Mouse (Mus musculus): ENCODE measurements around the gene Grrp1.
"Not testable (repeated sequence)": the region's sequence is repeated elsewhere in the genome, so short reads cannot be mapped to it uniquely, and the experiment has no call there.

Grrp1 gene

DNA sequence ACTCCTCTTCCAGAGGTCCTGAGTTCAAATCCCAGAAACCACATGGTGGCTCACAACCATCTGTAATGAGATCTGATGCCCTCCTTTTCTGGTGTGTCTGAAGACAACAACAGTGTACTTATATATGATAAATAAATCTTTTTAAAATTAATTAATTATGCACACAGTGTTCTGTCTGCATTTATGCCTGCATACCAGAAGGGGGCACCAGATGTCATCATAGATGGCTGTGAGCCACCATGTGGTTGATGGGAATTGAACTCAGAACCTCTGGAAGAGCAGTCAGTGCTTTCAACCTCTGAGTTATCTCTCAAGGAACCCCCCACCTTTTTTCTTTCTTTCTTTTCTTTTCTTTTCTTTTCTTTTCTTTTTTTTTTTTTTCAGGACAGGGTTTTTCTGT is 15.7 kb upstream of the Grrp1 start:
- DNase-seq (ENCODE audit: low spot score in 2 of 2): not testable (repeated sequence)

DNA sequence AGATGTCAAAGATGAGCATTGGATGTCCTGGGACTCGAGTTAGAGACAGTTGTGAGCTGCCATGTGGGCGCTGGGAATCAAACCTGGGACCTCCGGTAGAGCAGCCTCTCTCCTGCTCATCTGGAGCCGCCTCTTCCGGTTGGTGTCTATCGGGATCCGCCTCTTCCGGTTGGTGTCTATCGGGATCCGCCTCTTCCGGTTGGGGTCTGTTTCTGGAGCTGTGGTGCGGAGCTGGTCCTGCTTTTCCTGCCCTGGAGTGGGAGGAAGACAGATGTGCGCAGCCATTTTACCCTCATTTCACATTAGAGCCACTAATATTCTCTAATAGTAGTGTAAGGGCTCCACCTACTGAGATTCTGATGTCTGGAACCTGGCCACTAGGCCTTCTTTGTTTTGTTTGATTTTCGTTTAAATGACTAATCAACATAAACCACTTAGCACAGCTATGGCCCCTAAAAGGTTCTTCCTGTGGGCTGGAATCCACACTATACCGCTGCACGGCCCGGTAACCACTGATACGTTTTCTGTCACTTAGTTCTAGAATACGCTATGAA is 14.3 kb upstream of the Grrp1 start:
- DNase-seq (ENCODE audit: low spot score in 2 of 2): no peak

DNA sequence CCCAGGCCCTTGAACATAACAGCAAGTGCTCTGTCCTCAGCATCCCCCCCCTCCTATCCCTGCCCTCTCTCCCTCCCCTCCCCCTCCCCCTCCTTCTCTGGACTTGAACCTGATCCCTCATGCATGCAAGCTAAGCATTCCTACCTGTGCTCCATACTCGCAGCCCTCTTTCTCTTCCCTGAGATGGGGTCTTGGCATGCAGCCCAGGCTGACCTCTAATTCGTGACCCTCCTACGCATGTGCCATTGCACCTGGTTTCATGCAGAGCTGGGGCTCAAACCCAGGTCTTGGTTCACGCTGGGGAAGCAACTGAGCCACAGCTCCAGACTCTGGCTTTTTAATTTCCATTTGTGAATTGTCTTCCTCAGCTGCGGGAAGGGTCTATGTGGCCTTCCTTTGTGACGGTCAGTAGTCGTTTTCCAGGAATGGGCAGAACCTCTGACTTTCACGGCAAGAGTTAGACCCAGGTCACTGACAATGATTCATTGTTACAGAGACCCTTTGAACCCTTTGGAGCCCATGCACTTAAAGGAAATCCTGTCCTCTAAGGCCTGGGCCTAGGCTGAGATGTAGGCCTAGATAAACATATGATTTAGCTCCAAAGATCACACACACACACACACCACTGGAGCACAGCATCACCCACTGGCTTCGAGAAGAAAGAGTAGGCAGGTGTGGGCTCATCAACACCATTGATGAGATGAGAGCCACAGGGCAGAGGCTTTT is 12.1 kb upstream of the Grrp1 start:
- DNase-seq (ENCODE audit: low spot score in 2 of 2): no peak

DNA sequence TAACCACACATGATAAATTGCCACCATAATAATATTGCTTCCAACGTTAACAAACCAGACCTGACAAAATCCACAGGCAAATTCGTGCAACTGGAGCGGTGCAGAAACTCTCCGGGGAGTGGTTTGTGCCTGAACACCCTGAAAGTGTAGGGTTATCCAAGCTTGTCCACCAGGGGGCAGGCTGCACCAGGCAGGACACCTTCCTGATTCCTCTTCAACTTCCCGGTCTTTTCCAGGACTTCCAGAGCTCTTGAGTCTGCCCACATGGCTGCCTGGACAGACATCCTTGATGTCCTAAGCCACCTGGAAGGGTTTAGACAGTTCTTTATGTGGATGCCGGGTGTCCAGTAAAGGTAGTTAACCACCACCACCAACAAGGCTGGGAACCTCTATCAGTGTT is 9.3 kb upstream of the Grrp1 start:
- peak in 1 of 2 experiments; percentile 56 for DNase-seq (ENCODE audit: low spot score in 2 of 2)

DNA sequence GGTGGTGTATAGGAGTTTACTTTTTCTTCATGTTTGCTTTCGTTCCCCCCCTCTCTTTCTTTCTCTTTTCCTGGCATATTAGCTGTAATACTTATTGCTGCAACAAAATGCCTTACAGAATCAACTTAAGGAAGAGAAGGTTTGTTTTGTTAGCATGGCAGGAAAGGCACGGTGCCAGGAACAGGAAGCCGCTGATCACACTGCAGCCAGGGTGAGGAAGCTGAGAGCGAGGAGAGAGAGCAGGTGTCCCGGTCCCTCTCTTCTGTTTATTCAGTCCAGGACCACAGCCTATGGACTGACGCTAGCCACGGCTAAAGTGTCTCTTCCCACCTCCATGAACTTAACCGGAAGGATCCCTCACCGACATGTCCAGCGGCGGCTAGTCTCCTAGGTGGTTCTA is 4.4 kb upstream of the Grrp1 start:
- DNase-seq (ENCODE audit: low spot score in 2 of 2): no peak

DNA sequence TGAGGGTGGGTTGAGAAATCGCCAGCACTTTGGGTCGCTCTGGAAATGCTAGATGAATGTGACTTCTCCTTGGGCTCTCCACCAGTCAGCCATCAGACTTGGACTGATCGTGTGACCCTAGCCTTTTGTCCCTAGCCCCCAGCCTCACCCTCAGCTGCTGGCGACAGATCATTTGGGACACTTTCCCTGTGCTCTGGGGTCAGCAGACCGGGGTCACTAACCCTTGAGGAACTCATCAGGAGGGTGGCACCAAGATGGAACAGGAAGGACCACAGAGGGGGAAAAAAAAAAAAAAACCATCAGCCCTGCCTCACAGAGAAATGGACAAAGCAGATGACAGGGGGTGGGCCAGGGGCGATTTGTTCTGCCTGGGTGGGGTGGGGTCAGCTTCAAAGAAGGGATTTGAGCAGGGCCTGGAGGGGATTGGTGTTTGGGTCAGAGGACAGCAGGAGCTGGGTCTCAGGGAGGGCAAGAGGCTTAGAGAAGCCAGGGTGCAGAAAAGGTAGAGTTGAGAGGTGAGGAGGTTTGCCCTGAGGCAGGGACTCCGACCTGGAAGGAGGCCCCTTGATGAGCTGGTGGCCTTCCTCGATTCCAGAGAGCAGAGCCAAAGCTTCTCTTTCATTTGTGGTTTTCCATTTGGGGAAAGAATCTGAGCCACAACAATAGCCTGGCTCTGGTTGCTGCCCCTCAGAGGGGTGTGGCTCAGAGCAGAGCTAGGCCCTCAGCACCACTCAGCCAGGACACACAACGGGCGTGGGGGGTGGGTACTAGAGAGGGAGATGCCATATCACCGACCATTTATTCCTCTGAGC is 3.5 kb upstream of the Grrp1 start:
- no peak for DNase-seq (ENCODE audit: low spot score in 2 of 2)

DNA sequence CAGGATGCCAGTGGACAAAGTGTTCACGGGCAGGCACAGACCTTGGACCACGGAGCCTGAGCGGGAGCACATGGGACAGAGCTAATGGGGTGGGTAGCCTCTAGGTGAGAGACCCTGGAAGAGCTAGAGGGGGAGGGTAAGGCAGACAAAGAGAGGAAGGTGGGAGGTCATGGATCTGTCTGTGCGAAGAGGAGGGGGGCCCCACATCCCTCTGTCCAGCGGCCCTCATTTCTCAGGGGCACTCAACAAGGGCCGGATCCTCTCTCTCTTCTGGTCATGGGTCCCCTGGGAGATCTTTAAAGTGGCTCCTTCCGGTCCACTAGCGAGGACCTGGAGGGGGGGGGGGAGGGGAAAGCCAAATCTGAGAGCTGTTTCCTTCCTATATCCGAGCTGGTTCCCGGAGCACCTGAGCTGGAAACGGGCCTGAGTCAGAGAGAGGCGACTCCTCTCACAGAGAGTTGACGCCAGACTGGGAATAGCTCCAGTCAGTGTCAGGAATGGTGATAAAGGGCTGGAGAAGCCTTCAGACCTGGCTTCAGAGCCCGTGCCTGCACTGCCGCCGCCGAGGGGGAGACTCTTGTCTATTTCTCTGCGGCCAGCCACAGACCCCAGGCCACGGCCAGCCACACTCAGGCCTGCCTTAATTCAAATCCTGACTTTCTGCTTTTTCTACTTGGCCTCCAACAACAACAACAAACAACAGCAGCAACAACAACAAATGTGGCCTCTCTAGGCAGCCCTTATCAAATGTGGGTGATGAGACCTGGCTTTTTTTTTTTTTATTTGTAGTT is 2.7 kb upstream of the Grrp1 start:
- no peak for DNase-seq (ENCODE audit: low spot score in 2 of 2)

DNA sequence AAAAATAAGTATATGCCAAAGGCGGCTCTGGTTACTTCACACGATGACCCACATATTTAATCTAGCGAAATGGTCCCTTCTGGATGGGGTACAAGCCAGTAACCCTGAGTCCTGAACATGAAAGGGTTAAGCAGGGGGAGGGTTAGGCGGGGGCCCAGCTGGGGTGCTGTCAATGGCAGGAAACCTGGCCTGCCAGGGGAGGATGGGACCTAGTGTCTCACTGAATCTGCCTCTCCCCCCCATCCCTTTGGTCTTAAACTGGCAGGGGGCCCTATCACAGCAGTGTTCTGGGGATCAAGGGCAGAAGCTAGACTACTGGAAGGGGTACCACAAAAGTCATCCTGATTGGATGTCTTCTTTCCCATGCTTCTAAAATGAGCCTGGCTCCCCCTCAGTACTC is 1.9 kb upstream of the Grrp1 start:
- peak; percentile 52 to 59 for DNase-seq (ENCODE audit: low spot score in 2 of 2)

DNA sequence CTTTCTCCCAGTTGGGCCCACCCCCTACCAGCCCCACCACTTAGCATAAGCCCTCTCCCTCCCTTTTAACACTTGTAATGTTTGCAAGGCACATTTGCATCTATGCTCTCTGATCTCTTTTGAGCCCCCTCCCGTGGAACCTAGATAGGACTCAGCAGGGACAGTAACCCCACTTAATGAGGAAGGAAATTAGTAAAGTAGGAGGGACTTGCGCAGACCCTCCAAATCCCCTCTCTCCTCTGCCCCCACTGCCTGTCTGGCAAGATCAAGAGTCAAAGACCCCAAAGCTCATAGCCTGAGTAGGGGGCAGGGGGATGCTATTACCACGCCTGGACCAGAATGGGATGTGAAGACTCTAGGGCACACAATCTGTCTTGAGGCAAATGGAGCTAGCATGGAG is 929 bp upstream of the Grrp1 start:
- no peak for DNase-seq (ENCODE audit: low spot score in 2 of 2)

DNA sequence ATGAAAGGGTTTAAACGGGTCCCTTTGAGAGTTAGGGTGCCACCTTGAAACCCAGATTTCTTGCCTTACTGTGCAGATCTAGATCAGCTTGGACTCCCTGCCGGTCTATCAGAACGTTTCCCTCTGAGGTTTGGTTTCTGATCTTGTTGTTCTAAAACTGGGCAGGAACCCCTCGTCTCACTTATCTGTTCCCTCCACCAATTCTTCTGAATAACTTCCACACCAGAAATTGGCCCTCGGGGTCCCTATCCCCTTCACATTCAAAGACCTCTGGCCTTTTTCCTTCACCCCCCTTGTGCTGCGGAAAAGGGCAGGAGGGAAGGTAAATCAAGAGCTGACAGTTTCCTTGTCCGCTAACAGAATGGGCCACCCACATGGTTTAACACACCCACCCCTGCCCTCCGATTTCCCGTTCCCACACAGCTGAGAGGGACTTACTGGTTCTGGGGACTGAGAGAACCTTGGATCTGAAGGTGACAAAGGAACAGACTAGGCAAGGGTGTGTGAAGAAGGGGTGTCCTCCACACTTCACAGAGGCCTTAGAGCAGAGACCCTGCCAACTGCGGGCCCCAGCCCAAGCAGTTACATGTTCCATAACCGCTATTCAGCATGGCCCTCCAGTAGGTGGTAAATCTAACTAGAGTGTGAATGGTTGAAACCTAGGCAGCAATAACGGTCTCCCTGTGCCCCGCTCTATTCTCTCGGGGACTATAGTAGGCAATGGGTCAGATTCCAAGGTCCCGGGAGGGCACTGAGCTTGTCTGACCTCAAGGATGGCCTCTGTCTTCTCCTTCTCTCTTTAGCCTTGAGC is 790 bp downstream of the Grrp1 start:
- DNase-seq (ENCODE audit: low spot score in 2 of 2): no peak

DNA sequence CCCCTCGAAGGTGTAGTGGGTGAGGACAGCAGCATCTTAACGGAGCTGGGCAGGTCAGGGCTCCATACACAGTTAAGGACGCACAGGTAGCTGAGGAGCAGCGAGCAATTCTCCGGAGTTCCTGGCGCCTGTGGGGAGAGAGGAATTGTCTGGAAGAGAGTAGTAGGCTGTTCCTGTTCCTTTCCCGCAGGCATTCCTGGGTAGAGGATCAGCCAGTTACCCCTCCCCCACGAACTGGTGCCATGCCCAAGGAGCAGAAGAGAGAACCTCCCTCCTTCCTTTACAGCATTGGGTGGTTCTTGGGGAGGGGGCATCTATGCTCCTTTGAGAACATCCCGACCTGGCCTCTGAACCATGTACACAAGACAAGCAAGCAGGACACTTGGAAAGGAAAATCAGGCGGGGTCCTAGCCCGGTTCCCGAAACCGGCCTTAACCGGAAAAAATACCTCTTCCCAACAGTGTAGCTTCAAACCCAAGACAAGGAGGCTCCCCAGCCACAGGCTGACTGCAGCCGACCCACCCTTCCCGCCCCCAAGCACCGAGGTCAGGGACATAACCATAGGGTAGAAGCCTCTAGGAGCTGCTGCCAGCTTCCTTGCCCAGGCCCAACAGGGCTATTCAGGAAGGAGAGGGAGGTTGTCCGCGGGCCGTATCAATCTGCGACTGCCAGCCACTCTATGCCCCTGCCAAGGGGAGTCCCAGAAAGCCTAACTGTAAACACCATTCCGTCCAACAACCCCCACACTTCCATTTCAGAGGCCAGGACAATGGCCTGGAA is 1.6 kb downstream of the Grrp1 start:
- no peak for DNase-seq (ENCODE audit: low spot score in 2 of 2)

DNA sequence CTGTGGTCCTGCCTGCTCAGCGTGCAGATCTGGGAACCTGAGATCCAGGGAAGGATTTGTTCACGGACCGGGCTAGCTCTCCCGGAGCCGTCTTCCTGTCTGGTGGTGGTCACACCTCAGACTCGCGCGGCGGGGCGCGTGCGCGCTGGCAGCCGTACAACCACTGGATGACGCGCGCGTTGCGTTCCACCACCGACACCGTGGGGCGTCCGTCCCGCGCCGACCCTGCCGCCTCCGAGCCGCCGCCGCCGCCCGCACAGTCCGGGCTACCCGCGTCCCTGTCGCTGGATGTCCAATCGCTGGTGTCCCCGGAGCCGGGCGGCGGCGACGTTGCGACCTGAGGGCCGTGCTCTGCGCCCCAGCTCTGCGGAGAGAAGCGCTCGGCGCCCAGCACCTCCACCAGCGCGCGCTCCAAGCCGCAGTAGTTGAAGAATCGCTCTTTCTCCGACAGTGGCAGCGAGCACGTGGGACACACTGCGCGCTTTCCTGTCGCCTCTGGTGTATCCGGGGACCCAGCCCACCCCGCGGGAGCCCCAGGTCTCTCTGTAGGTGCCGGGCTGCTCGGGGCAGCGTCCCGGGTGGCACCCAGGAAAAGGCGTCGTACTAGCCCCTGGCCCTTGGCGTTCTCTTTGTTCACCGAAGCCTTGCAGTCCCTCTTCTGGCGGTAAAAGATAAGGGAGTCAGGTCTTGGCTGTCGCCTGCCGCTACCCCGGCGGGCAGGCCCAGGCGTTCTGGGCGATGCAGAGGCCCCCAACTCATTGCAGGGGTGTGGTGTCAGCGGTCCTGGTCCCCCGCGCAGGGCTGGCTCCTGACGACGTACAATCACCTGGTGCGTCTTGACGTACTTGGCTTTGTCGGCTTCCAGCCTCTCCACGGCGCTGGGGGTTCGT is 2.4 kb downstream of the Grrp1 start:
- peak; percentile 29 to 52 for DNase-seq (ENCODE audit: low spot score in 2 of 2)

DNA sequence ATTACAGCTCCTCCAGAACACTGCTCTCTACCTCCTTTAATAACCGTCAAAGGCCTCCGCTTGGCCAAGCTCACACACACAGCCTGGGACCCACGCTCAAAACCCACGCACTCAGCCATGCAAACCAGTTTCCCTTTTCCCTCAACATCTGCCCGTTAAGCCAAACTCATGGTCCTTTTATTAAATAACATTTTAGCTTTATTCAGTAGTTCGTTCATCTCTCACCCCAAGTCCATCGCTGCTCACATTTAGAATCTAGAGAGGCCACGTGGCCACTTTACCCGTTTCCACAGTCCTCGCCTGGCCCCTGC is 3.0 kb downstream of the Grrp1 start:
- no peak for DNase-seq (ENCODE audit: low spot score in 2 of 2)

DNA sequence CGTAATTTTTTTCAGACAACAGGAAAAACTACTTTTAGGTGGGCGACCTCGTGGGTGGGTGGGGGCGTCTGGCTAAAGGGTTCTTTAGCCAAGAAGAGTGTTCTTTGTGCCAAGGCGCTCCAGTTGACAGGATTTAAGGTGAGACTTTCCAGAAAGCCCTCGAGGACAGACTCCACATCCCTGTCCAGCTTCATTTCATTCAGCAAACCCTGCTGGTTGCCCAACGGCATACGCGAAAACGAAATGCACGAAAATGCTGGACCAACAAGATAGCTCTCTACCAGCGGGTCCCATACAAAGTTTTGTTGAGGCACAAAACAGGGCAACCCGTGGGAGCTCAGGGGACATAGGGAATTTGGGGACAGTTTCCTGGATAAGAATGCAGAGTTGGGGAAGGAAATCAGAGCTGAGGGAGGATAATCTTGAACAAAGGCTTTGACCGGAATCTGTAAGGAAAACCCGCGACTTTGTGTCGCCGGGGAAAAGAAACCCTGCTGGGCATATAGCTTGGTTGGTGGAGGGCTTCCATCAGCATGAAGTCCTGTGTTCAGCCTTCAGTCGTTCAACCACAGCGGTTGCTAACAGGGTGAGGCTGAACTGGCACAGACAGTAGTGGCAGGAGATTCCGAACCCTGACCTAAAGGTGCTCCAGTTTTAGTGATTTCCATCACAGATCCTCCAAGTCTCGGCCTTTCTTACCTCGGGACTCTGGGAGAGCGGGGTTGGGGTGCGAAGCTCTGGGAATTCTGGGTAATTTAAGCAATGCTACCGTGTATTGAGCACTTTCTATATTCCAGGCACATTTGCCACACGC is 3.6 kb downstream of the Grrp1 start:
- DNase-seq (ENCODE audit: low spot score in 2 of 2): no peak

DNA sequence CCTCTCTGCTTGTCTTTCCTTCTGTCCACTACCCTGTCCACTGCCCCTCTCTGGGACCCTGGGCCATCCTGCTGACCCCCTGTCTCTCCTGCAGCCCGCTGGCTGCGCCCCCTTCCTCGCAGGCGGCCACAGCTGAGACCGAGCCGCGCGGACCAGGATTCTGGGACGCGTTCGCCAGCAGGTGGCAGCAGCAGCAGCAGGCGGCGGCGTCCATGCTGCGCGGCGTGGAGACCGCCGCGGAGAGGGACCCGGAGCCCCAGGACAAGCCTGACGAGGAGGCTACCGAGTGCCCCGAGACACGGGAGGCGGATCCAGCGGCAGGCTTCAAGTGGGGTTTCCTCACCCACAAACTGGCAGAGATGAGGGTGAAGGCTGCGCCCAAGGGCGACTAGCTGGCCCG is 4.3 kb downstream of the Grrp1 start:
- peak; percentile 42 to 82 for DNase-seq (ENCODE audit: low spot score in 2 of 2)

DNA sequence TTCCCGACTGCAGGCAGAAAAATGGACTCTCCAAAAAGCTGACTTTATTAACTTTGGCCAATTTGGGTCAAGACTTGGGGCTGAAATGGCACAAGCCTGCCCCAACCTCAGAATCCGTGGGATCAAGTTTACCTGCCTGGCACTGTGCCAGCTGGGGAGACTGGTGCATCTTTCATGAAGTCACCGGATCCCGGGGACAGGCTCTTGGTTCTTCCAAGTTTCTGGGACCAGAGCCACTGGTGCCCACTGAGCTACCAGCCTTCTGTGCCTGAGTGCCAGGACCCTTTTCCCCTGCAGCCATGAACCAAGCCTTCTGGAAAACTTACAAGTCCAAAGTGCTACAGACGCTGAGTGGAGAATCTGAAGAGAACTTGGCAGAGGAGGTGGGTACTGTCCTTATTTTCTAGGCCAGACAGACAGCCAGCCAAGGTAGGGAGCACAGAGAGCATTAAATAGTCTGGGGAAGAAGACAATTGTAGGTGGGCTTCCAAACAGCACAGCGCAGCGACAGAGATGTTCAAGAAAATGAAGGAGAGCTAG is 7.1 kb downstream of the Grrp1 start, which contains the start of gene Gm30191:
Gm30191 (plus strand) TSS at position 217 of the 540 bp plus-strand sequence.
- no peak for DNase-seq (ENCODE audit: low spot score in 2 of 2)

DNA sequence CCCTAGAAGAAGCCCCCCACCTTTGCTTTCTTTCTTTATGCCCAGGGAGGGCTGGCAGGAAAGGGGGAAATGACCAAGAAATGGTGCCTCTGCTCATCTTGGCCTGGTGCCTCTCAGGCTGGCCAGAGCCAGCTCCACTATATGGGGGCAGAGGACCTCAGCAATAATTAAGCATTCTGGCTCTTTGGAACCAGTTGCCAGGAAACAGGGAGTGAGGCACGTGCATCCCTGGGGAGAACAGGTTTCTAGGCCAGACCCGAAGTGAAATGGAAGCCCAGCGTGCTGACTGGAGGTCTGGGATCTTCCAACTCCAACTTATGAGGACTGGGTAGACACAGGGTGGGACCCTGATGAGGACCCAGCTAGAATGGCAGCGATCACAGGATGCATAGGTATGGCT is 7.7 kb downstream of the Grrp1 start:
- no peak for DNase-seq (ENCODE audit: low spot score in 2 of 2)

DNA sequence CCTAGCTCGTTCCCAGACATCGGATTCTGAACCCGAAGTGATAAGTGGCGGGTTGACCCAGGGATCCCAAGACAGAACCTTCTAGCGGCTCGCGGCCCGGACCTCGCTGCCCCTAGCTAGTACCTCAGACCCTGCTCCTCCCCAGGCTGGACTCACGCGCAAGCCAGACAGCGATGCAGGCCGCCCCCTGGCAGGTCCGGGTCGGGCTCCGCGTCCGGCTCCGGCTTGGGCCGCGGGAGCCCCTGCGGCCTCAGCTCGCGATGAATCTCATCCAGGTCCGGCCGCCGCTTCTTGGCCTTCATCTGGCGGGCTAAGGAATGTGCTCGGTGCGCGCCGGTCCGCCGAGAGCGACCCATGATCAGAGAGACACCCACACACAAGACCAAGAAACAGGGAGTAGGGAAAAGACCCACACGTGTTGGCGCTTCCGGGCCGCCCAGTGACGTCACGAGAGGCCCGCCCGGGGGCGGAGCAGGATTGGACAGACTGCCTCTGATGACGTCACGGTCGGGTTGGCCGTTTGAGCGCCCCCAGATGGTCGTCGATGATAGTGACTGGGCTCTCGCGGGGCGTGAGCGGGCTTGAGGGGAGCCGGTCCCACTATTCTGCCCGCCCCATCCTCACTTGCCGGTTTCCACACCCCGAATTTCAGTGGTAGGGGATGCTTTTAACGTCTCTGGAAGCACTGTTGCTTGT is 8.6 kb downstream of the Grrp1 start, which contains the start of gene Zfp593:
Zfp593 (minus strand) TSS at position 445 of the 696 bp plus-strand sequence.
- DNase-seq (ENCODE audit: low spot score in 2 of 2): peak; percentile 92 to 98

All from thymus, postnatal 10 days (tissue).